8 mouse cellular contexts compared by ENCODE assay signal in the genomic region with DNA sequence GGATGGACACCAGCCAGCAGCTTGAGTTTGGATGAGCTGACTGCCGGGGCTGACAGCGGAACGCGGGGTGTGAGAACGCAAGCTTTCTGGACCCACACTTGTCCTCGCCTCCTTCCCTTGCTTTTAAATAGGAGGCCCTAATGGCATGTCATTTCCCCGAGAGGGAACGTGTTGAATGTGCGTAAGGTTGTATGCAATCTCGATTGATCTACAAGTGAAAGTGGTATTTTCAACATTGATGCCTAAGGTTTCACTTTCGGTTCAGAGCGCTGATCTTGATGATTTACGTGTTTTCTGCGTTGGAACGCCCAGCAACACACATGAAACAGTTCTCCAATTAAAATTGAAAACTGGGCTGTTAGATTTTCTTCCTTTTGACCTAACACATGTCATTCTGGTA. TPM values are rescaled to one million over a fixed set of nuclear protein-coding genes. Genes with fewer than 3 reads are reported as not detected.
A peak's percentile ranks its signal among the peaks of the same experiment; 100 is the strongest.
DNase-seq lines count a peak whose midpoint lies in the region; ATAC-seq lines count a peak whose summit lies in the region.

No protein-coding gene starts in this region.

- H3K27ac ChIP-seq in hindbrain, embryonic 15.5 days (replicated peaks): peak overlapping the region; percentile 94
- H3K27ac ChIP-seq in midbrain, embryonic 10.5 days (replicated peaks): peak overlapping the region; percentile 94

- under 1% methylated on average over 15 of the region's 15 CpGs for whole genome bisulfite sequencing in hindbrain, embryonic 15.5 days
- under 1% methylated on average over 15 of the region's 15 CpGs for WGBS in midbrain, embryonic 10.5 days

- H3K4me3 ChIP-seq in hindbrain, embryonic 15.5 days: peak overlapping the region; percentile 87
- H3K4me3 ChIP-seq in midbrain, embryonic 10.5 days: peak overlapping the region; percentile 93

- peak overlapping the region; percentile 74 for H3K9ac ChIP-seq in hindbrain, embryonic 15.5 days

- peak overlapping the region; percentile 60 for H3K4me2 ChIP-seq in hindbrain, embryonic 15.5 days

- no peaks in the 10 kb centered on the region for H3K27me3 ChIP-seq in hindbrain, embryonic 15.5 days
- no peaks in the 10 kb centered on the region for H3K27me3 ChIP-seq in midbrain, embryonic 10.5 days (ENCODE audit: low read depth, poor library complexity, severe bottlenecking)

- DNase-seq in frontal cortex, postnatal 10 days (ENCODE audit: low spot score in 2 of 2): no peak
- peak; percentile 89 for DNase-seq in A20 (ENCODE audit: low read depth, low spot score)
- peak; percentile 78 for DNase-seq in c-Kit-positive CD71-positive TER-119-positive erythroid progenitor cells, embryonic 14.5 days (ENCODE audit: low spot score)
- no peak for DNase-seq in midbrain, embryonic 10.5 days (ENCODE audit: low spot score)
- DNase-seq in right cerebral cortex, postnatal 25 days: no peak
- no peak for DNase-seq in right cerebral cortex, postnatal 14 days

- peaks cover 19% of the 10 kb centered on the region for H3K36me3 ChIP-seq in hindbrain, embryonic 15.5 days
- H3K36me3 ChIP-seq in midbrain, embryonic 10.5 days: peaks cover 18% of the 10 kb centered on the region

- H3K9me3 ChIP-seq in hindbrain, embryonic 15.5 days: no peaks in the 10 kb centered on the region
- H3K9me3 ChIP-seq in midbrain, embryonic 10.5 days (replicated peaks): no peaks in the 10 kb centered on the region

- H3K4me1 ChIP-seq in hindbrain, embryonic 15.5 days (replicated peaks): peaks cover 22% of the 10 kb centered on the region
- H3K4me1 ChIP-seq in midbrain, embryonic 10.5 days: peaks cover 21% of the 10 kb centered on the region

- peak; percentile 13; the same call in 1 of the 2 replicates for ATAC-seq in frontal cortex, adult (ENCODE audit: low TSS enrichment)
- no peak for ATAC-seq in hindbrain, embryonic 15.5 days (ENCODE audit: low FRiP score, low read depth)

RNA-seq across cellular contexts. Expression of gene Nub1, which starts 0.8 kb away (rescaled TPM):
- polyA plus RNA-seq in hindbrain, embryonic 15.5 days (2015; fragmentation: Nextera tagmentation; extraction: Ambion mirVana): 43.9 and 49.0 TPM in 2 replicates
- 27.2 and 29.3 TPM in 2 replicates for polyA plus RNA-seq in midbrain, embryonic 10.5 days (2016; fragmentation: Nextera tagmentation; extraction: Ambion mirVana)

RNA-seq across cellular contexts. Expression of gene Wdr86, which starts 44.4 kb away (rescaled TPM):
- polyA plus RNA-seq in hindbrain, embryonic 15.5 days (2015; fragmentation: Nextera tagmentation; extraction: Ambion mirVana): 7.7 and 8.2 TPM in 2 replicates
- 13.9 and 15.2 TPM in 2 replicates for polyA plus RNA-seq in midbrain, embryonic 10.5 days (2016; fragmentation: Nextera tagmentation; extraction: Ambion mirVana)

Comparison
In these comparisons a context has a peak if more than half of its experiments do, and no peak if none do; other contexts are left out.
1. DNase-seq: peak in A20 (single experiment) and c-Kit-positive CD71-positive TER-119-positive erythroid progenitor cells, embryonic 14.5 days (single experiment); none in frontal cortex, postnatal 10 days (0 of 2), midbrain, embryonic 10.5 days (single experiment), right cerebral cortex, postnatal 25 days (single experiment) and right cerebral cortex, postnatal 14 days (single experiment).